Comparison of ENCODE assay signal across 20 mouse cellular contexts in genomic region chr5:135971876-135972275, GRCm38 (mm10). TPM values are rescaled to one million over a fixed set of nuclear protein-coding genes. Genes with fewer than 3 reads are reported as not detected.
"Had no signal": no experiment of that assay in that cellular context is flagged by ENCODE, and none has a peak within 500 bp of the region (broad histone marks: within the 10 kb centered on the region; RNA-seq: fewer than 3 reads in every experiment).

No protein-coding gene starts in this region.

- H3K27ac ChIP-seq: midbrain, embryonic 10.5 days; midbrain, embryonic 12.5 days; neural tube, embryonic 13.5 days; neural tube, embryonic 15.5 days had no signal

- ATAC-seq: midbrain, embryonic 16.5 days had no signal

- H3K27me3 ChIP-seq: midbrain, embryonic 12.5 days; neural tube, embryonic 13.5 days; neural tube, embryonic 15.5 days had no signal

- H3K4me1 ChIP-seq: midbrain, embryonic 12.5 days; neural tube, embryonic 13.5 days; neural tube, embryonic 15.5 days had no signal

- H3K36me3 ChIP-seq: midbrain, embryonic 10.5 days; midbrain, embryonic 12.5 days; neural tube, embryonic 13.5 days; neural tube, embryonic 15.5 days had no signal

- DNase-seq: lung, adult 18-20 months; lung, embryonic 14.5 days; lung, postnatal 10 days; lung, postnatal 4 days; midbrain, embryonic 14.5 days; retina, postnatal 1 day; right cerebral cortex, adult 18-20 months; right cerebral cortex, postnatal 25 days; right cerebral cortex, postnatal 4 days; spleen, adult 18-20 months; thymus, adult 18-20 months; thymus, postnatal 14 days; thymus, postnatal 36 days had no signal

- H3K9me3 ChIP-seq: midbrain, embryonic 10.5 days; midbrain, embryonic 12.5 days; neural tube, embryonic 13.5 days; neural tube, embryonic 15.5 days had no signal

- H3K4me3 ChIP-seq: midbrain, embryonic 10.5 days; midbrain, embryonic 12.5 days; myocyte; neural tube, embryonic 13.5 days; neural tube, embryonic 15.5 days had no signal

RNA-seq across cellular contexts. Expression of gene Zp3, which starts 8.0 kb away (rescaled TPM):
- total RNA-seq: megakaryocyte-erythroid progenitor cell, adult 5-6 weeks had no signal
